Mouse (Mus musculus): Measurements from ENCODE around the gene Zfp655.
A peak's percentile ranks its signal among the peaks of the same experiment; 100 is the strongest.
"Not testable (repeated sequence)": the region's sequence is repeated elsewhere in the genome, so short reads cannot be mapped to it uniquely, and the experiment has no call there.

Zfp655 gene

GRCm38 (mm10) chr5:145231367-145231871, at the start of gene Zfp655:
TSS of gene Zfp655 (plus strand) at chr5:145231715.
- peak; percentile 97 for DNase-seq

- no peak for DNase-seq
Observed at GRCm38 (mm10) chr5:145185244-145185643, 46.3 kb upstream of the Zfp655 start.

GRCm38 (mm10) chr5:145189416-145189815, 42.1 kb upstream of the Zfp655 start:
- DNase-seq, result peak; percentile 56

GRCm38 (mm10) chr5:145190373-145190772, 41.1 kb upstream of the Zfp655 start:
- DNase-seq, result no peak

GRCm38 (mm10) chr5:145190875-145191798, 40.4 kb upstream of the Zfp655 start:
- peak; percentile 92 for DNase-seq

- no peak for DNase-seq
Observed at GRCm38 (mm10) chr5:145191962-145192361, 39.6 kb upstream of the Zfp655 start, which contains the start of gene Atp5j2. TSS of gene Atp5j2 (minus strand) at chr5:145192062.

- no peak for DNase-seq
Observed at GRCm38 (mm10) chr5:145200387-145200786, 31.1 kb upstream of the Zfp655 start.

- DNase-seq, result peak; percentile 82
Observed at GRCm38 (mm10) chr5:145201321-145201991, 30.1 kb upstream of the Zfp655 start, which contains the start of gene Zkscan14. TSS of gene Zkscan14 (minus strand) at chr5:145201868.

GRCm38 (mm10) chr5:145202446-145202845, 29.1 kb upstream of the Zfp655 start:
- no peak for DNase-seq

GRCm38 (mm10) chr5:145203936-145204691, 27.4 kb upstream of the Zfp655 start, which contains the start of gene Zkscan5:
TSS of gene Zkscan5 (plus strand) at chr5:145204562.
- DNase-seq, result peak; percentile 99

- no peak for DNase-seq
Observed at GRCm38 (mm10) chr5:145205041-145205440, 26.5 kb upstream of the Zfp655 start.

GRCm38 (mm10) chr5:145207385-145207784, 24.1 kb upstream of the Zfp655 start:
- DNase-seq, result no peak

- DNase-seq, result no peak
Observed at GRCm38 (mm10) chr5:145207954-145208353, 23.6 kb upstream of the Zfp655 start.

GRCm38 (mm10) chr5:145208391-145208790, 23.1 kb upstream of the Zfp655 start:
- DNase-seq, result not testable (repeated sequence)

- DNase-seq, result no peak
Observed at GRCm38 (mm10) chr5:145211340-145211739, 20.2 kb upstream of the Zfp655 start.

GRCm38 (mm10) chr5:145212216-145212615, 19.3 kb upstream of the Zfp655 start:
- DNase-seq, result no peak

- DNase-seq, result no peak
Observed at GRCm38 (mm10) chr5:145213505-145213904, 18.0 kb upstream of the Zfp655 start.

- no peak for DNase-seq
Observed at GRCm38 (mm10) chr5:145214679-145215078, 16.8 kb upstream of the Zfp655 start.

GRCm38 (mm10) chr5:145217746-145218145, 13.8 kb upstream of the Zfp655 start:
- DNase-seq, result peak; percentile 23

- no peak for DNase-seq
Observed at GRCm38 (mm10) chr5:145218206-145218605, 13.3 kb upstream of the Zfp655 start.

GRCm38 (mm10) chr5:145218671-145219070, 12.8 kb upstream of the Zfp655 start:
- DNase-seq, result no peak

GRCm38 (mm10) chr5:145219981-145220380, 11.5 kb upstream of the Zfp655 start:
- no peak for DNase-seq

GRCm38 (mm10) chr5:145222840-145223239, 8.7 kb upstream of the Zfp655 start:
- DNase-seq, result no peak
